Mouse (Mus musculus) kidney, embryonic 16.5 days (tissue): ENCODE results near the gene Gm4871. TPM values are rescaled to one million over a fixed set of nuclear protein-coding genes. Genes with fewer than 3 reads are reported as not detected.

Experiments used
- polyA plus RNA-seq: library from polyadenylated mRNA; unstranded; fragments of >200 nt; fragmentation: Nextera tagmentation; extraction: Ambion mirVana; gene quantifications from 2 replicates; pipeline ENCODE4 v1.2.1, GENCODE M21; 2015

The Gm4871 gene
- polyA plus RNA-seq, 1 experiment from 2014 or later = not detected

Other genes starting within 250 kb of the Gm4871 start
- gene Smurf1, start 66.9 kb downstream of the Gm4871 start, polyA plus RNA-seq = 9.5 and 14.0 TPM in 2 replicates
- gene 1700018F24Rik, start 10.2 kb upstream of the Gm4871 start, polyA plus RNA-seq = not detected in 2 replicates
- gene Arpc1a, start 51.1 kb upstream of the Gm4871 start, polyA plus RNA-seq = 142 and 150 TPM in 2 replicates
- not detected in 2 replicates for gene Kpna7, start 51.3 kb upstream of the Gm4871 start, polyA plus RNA-seq
- 325 and 354 TPM in 2 replicates for gene Arpc1b, start 81.5 kb upstream of the Gm4871 start, polyA plus RNA-seq
- gene Pdap1, start 107.5 kb upstream of the Gm4871 start, polyA plus RNA-seq = 77.0 and 93.6 TPM in 2 replicates
- gene Bud31, start 107.6 kb upstream of the Gm4871 start, polyA plus RNA-seq = 186 TPM in 2 replicates
- 19.8 and 20.0 TPM in 2 replicates for gene Ptcd1, start 134.4 kb upstream of the Gm4871 start, polyA plus RNA-seq
- 56.2 and 59.5 TPM in 2 replicates for gene Cpsf4, start 134.5 kb upstream of the Gm4871 start, polyA plus RNA-seq
- 679 and 701 TPM in 2 replicates for gene Atp5j2, start 159.3 kb upstream of the Gm4871 start, polyA plus RNA-seq
- gene Zkscan14, start 169.1 kb upstream of the Gm4871 start, polyA plus RNA-seq = 11.4 and 11.6 TPM in 2 replicates
- gene Zkscan5, start 171.8 kb upstream of the Gm4871 start, polyA plus RNA-seq = 16.2 and 17.2 TPM in 2 replicates
- gene Zfp655, start 199.0 kb upstream of the Gm4871 start, polyA plus RNA-seq = 35.3 and 36.0 TPM in 2 replicates
- gene Zscan25, start 247.7 kb upstream of the Gm4871 start, polyA plus RNA-seq = 0.56 and 0.60 TPM in 2 replicates